In the genomic region with DNA sequence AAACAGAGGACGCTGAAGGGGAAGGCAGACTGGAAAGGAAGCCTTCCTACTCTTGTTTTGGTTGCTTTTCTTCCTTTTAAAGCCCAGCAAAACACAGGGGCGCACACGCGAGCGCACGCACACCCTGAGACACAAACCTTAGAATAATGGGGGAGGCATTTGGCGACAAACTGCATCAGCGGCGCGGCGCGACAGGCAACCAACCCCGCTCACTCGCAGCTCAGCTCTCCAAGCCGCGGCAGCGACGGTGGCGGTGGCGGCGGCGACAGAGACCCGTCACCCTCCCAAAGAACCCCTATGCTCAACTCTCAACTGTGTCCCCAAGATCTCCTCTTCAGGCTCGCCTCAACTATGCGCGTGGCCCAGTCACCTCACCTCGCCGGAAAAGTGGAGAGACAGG, we compare ENCODE assay signal across 10 mouse cellular contexts. TPM values are rescaled to one million over a fixed set of nuclear protein-coding genes. Genes with fewer than 3 reads are reported as not detected.
A peak's percentile ranks its signal among the peaks of the same experiment; 100 is the strongest.
DNase-seq lines count a peak whose midpoint lies in the region; ATAC-seq lines count a peak whose summit lies in the region.
"Had no signal": no experiment of that assay in that cellular context is flagged by ENCODE, and none has a peak within 500 bp of the region (broad histone marks: within the 10 kb centered on the region; RNA-seq: fewer than 3 reads in every experiment).

No protein-coding gene starts in this region.

- H3K9me3 ChIP-seq in hindbrain, embryonic 10.5 days = no peaks in the 10 kb centered on the region
- H3K9me3 ChIP-seq in midbrain, embryonic 14.5 days (ENCODE audit: control insufficient read depth, low read length) = no peaks in the 10 kb centered on the region
- H3K9me3 ChIP-seq: megakaryocyte, embryonic 14.5 days had no signal

- H3K27ac ChIP-seq in hindbrain, embryonic 10.5 days = peak overlapping the region; percentile 97
- H3K27ac ChIP-seq in midbrain, embryonic 14.5 days (replicated peaks; ENCODE audit: low read depth, low read length) = peak overlapping the region; percentile 89

- H3K4me3 ChIP-seq in hindbrain, embryonic 10.5 days = peak overlapping the region; percentile 80
- peak overlapping the region; percentile 52 for H3K4me3 ChIP-seq in midbrain, embryonic 14.5 days (replicated peaks; ENCODE audit: low read depth, low read length)
- H3K4me3 ChIP-seq: erythroblast, embryonic 14.5 days; megakaryocyte, embryonic 14.5 days had no signal

- peaks cover 45% of the 10 kb centered on the region for H3K4me1 ChIP-seq in hindbrain, embryonic 10.5 days (replicated peaks)
- H3K4me1 ChIP-seq in midbrain, embryonic 14.5 days (ENCODE audit: control insufficient read depth, insufficient read depth, low read length) = peaks cover 27% of the 10 kb centered on the region; the same call in 1 of the 2 replicates

- WGBS in hindbrain, embryonic 10.5 days = under 1% methylated on average over 28 of the region's 28 CpGs
- WGBS in midbrain, embryonic 14.5 days = under 1% methylated on average over 28 of the region's 28 CpGs

- H3K36me3 ChIP-seq in hindbrain, embryonic 10.5 days = no peaks in the 10 kb centered on the region
- no peaks in the 10 kb centered on the region for H3K36me3 ChIP-seq in midbrain, embryonic 14.5 days (ENCODE audit: control insufficient read depth, insufficient read depth, low read length)

- peak overlapping the region; percentile 85 for H3K4me2 ChIP-seq in midbrain, embryonic 14.5 days (ENCODE audit: low read length)

- peak overlapping the region; percentile 68 for H3K9ac ChIP-seq in midbrain, embryonic 14.5 days (replicated peaks; ENCODE audit: low read length)

- DNase-seq in cerebellum, adult 9-11 months = peak; percentile 32
- peak; percentile 10 for DNase-seq in thymus, postnatal 4 days
- no peak for DNase-seq in thymus, postnatal 36 days
- DNase-seq in hindbrain, embryonic 10.5 days (ENCODE audit: low spot score) = peak; percentile 49
- peak; percentile 69 for DNase-seq in midbrain, embryonic 14.5 days
- DNase-seq in layer of hippocampus, adult 8-10 months (ENCODE audit: low spot score in 2 of 2) = no peak
- no peak for DNase-seq in lung, postnatal 10 days

- peaks cover 37% of the 10 kb centered on the region for H3K27me3 ChIP-seq in hindbrain, embryonic 10.5 days (ENCODE audit: insufficient read depth, poor library complexity, severe bottlenecking)
- H3K27me3 ChIP-seq in midbrain, embryonic 14.5 days (ENCODE audit: control insufficient read depth, insufficient read depth, low read length) = no peaks in the 10 kb centered on the region

- no peak for ATAC-seq in cerebellum, adult (ENCODE audit: insufficient number of reproducible peaks, low FRiP score, low TSS enrichment)
- no peak for ATAC-seq in midbrain, embryonic 14.5 days (ENCODE audit: low FRiP score, low TSS enrichment)

RNA-seq across cellular contexts. Expression of a gene that starts 4.4 kb away (rescaled TPM):
- polyA plus RNA-seq in hindbrain, embryonic 10.5 days (2016; fragmentation: Nextera tagmentation; extraction: Ambion mirVana) = 32.2 and 40.7 TPM in 2 replicates
- polyA plus RNA-seq in midbrain, embryonic 14.5 days (2014; fragmentation: Nextera tagmentation; extraction: Ambion mirVana) = 34.9 and 38.0 TPM in 2 replicates
- total RNA-seq in layer of hippocampus, adult 8-10 months (2022) = 10 to 100 TPM; 48.4 to 50.9 (median 49.8) TPM
- polyA plus RNA-seq: erythroblast, embryonic 14.5 days had no signal

Comparison
In these comparisons a context has a peak if more than half of its experiments do, and no peak if none do; other contexts are left out.
1. DNase-seq: peak in cerebellum, adult 9-11 months (single experiment), thymus, postnatal 4 days (single experiment), hindbrain, embryonic 10.5 days (single experiment) and midbrain, embryonic 14.5 days (single experiment); none in thymus, postnatal 36 days (0 of 2), layer of hippocampus, adult 8-10 months (0 of 2) and lung, postnatal 10 days (single experiment).